Mouse (Mus musculus): ENCODE data around the gene Sumo1. TPM values are rescaled to one million over a fixed set of nuclear protein-coding genes. Genes with fewer than 3 reads are reported as not detected.

Gene Sumo1
- total RNA-seq, 4 experiments from 2014 or later, result 103 to 124 (median 113) TPM

DNA sequence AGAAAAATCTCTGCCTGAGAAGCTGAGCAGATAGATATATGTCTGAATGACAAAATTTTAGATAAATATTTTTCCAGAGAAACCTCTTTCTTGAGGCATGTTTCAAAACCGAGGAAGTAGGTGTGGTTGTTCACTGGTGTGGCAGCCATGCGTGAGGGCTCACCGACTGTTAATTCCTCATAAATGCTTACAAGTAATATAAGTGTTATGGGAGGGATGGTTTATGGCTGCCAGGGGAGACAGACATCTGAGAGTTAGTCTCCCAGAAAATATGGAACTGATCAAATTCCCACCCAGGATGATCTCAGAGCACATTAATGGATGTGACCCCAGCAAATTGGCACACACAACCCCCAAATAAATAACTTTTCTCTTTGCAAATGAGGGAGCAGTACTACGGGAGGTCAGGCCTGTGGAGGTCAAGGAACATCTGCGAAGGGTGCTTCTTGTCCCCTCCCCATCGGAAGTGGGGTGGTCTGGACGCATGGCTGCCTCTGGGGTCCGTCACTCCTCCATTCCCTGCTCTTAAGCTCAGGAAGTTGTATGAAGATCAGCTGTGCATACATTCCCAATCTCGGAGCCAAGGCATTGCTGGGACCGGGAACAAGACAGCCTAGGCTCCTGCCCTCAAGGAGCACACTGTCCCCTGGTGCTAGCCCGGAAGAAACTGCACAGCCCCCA, 75.9 kb downstream of the Sumo1 start:
- no peak for DNase-seq (ENCODE audit: low spot score in 2 of 2)

DNA sequence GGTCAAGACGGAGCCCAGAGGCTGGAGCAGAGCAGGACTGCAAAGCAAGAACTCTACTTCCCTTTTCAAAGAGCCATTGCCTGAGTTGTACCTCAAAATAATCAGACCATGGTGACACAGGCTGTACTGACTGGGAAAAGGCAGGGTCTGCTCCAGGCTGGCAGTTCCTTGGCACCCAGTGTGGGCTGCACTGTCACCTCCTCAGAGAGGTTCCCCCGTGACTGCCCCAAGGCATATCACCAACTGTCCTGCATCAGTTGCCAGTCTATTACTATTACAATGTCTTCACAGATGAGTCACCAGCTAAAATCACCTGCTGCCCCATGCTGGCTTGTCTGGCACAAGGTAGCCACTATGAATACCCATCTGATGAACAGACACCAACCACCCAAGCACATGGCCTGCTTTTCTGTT, 77.0 kb downstream of the Sumo1 start:
- DNase-seq (ENCODE audit: low spot score in 2 of 2), result no peak

DNA sequence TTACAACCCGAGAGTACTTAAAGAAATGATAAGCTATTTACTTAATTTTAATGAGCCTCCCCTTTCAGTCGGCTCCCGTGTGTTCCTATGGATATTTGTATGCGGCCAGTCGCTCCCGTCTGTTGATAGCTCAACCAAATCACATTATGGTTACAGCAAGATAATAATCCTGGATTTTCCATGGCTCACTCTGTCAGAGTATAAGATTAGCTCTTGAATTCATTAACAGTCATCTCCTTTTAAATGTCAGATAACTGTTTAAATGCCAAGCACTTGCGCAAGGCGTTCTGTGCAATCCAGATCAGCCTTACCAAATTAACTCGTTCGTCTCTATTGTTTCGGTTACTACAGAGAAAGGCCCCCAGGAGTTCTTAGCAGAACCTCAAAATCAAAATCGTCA, 77.8 kb downstream of the Sumo1 start:
- DNase-seq (ENCODE audit: low spot score in 2 of 2), result peak in 1 of 2 experiments; percentile 14

DNA sequence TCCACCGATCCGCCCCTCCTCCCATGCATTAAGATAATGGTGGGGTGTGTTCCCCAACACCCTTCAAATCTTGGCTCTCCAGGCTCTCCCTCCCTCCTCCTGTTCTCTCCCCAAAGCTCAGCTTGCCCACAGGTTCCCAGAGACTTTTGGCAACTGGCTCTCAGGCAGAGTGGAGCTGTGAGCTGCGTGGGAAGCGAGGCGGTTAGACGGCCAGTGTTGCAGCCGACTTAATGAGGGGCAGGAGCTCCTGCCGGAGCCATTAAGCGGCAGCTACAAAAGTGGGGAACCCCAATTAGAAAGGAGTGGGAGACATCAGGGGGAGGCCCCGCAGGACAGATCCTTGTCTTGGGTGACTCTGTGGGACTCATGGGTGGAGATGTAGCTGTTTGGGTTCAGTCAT, 78.3 kb downstream of the Sumo1 start:
- DNase-seq (ENCODE audit: low spot score in 2 of 2), result peak; percentile 35 to 39

DNA sequence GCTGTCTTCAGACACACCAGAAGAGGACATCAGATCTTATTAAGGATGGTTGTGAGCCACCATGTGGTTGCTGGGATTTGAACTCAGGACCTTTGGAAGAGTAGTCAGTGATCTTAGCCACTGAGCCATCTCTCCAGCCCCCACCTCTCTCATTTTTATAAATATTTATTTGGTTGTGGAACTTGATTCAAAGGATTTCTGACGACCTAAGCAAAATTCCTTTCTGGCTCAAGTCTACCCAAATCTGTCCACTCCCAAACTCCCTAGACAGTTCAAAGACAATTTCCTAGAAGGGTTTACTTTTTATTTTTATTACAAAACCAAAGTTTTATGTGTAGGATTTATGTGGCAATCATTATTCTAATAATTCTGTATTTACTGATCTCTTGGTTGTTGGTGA, 81.4 kb downstream of the Sumo1 start:
- no peak for DNase-seq (ENCODE audit: low spot score in 2 of 2)

DNA sequence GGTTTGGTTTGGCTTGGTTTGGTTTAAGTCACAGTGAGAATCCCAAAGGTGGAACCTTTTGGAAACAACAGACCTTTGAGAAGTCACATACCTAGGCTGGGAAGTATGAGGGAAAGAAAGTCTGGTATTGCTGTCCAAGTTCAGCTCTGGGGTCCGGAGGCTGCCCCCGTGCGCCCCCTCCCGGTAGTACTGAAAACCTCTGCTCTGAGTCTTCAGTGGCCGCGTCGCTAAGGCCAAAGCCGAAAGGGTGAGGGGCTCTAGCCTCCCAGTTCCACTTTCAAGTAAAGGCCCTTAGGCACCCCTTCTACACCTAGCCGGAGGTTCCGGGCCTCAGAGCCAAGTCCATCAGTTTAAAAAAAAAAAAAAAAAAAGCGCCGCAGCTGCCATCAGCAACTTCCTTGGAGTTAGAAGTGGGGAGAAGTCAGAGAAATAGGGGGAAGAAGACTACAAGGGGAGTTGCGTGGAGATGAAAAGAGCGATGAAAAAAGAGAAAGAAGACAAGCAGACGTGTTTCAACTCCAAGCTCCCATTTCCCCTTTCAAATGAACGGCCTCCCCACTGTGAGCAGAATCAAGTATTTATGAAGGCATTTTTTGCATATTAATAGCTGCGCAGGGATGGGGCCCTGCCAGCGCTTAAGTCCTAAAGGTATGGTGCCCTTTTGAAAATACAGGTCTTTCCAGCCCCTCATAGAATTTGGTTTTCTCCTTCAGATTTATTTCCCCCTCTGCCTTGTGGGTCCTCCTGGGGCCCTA, 85.8 kb downstream of the Sumo1 start:
- DNase-seq (ENCODE audit: low spot score in 2 of 2), result peak in 1 of 2 experiments; percentile 55

DNA sequence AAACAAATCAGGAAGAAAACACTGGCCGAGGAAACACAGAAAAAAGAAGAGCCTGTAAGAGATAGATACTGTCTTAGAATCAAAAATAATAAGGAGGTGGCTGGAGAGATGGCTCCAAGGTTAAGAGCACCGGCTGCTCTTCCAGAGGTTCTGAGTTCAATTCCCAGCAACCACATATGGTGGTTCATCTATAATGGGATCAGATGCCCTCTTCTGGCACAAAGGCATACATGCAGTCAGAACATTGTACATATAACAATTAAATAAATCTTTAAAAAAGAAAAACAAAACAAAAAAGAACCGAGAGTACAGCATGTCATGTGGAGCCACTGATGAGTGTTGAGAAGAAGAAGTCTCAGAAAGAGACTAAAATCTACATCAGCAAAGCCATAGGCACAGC, 89.8 kb downstream of the Sumo1 start:
- no peak for DNase-seq (ENCODE audit: low spot score in 2 of 2)

DNA sequence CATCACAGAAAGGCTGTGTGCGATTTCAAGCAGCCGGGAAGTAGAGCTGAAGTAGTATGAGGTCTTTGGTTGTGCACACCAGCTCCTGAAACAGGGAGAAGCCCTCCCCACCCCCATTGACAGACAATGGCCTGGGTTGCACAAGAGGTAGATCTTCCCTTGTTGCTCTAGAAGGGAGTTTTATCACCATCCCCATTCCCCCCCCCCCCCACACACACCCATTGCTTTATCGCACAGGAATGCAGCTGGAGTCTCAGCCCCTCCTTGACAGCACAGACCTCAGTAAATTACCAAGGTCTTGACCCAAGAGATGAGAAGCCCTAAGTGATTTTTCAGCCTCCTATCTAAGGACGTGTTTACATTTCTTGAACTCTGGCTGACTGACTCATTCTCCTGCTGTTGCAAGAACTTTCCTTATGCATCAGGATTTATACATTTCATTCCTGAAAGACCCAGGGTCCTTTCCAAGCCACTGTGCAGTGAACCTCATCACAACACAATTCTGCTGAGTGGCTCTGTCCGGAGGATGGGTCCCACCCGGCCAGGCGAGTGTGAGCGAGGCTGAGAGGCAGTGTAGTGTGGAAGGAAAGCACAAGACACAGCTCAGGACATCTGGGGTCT, 90.4 kb downstream of the Sumo1 start:
- DNase-seq (ENCODE audit: low spot score in 2 of 2), result no peak

DNA sequence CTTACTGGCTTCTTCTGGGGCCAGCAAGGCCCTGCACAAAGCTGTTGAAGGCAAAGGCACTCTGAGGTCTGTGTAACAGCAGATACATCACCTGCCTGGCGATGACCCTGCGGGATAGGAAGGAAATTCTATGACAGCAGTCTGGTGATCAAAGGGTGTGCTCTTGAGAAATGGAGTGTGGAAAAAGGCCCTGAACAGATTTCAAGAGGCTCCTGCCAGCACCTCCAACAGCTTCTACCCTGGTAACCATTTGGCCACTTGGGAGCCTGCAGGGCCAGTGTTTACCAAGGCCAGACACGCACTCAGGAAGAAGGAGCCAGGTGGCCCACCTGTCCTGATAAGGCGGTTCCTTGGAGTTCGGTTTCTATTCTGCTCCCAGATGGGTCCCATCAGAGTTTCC, 91.3 kb downstream of the Sumo1 start:
- DNase-seq (ENCODE audit: low spot score in 2 of 2), result no peak

DNA sequence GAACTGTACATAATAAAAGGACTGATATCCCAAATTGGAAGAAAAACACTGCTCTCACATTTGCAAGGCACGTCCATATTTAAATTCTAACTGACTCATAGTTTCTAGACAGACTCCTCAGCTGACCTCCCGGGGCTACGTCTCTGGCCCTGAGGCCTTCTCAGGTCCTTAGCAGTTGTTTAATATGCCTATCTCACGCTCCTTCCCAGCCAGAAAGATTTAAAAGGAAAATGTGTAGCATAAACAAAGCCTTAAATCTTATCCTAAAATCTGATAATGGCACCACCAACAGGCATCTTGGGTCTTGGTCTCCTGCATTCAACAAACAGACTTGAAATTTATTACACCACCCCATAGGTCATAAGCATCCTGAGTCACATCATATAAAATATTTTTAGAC, 91.9 kb downstream of the Sumo1 start:
- no peak for DNase-seq (ENCODE audit: low spot score in 2 of 2)

DNA sequence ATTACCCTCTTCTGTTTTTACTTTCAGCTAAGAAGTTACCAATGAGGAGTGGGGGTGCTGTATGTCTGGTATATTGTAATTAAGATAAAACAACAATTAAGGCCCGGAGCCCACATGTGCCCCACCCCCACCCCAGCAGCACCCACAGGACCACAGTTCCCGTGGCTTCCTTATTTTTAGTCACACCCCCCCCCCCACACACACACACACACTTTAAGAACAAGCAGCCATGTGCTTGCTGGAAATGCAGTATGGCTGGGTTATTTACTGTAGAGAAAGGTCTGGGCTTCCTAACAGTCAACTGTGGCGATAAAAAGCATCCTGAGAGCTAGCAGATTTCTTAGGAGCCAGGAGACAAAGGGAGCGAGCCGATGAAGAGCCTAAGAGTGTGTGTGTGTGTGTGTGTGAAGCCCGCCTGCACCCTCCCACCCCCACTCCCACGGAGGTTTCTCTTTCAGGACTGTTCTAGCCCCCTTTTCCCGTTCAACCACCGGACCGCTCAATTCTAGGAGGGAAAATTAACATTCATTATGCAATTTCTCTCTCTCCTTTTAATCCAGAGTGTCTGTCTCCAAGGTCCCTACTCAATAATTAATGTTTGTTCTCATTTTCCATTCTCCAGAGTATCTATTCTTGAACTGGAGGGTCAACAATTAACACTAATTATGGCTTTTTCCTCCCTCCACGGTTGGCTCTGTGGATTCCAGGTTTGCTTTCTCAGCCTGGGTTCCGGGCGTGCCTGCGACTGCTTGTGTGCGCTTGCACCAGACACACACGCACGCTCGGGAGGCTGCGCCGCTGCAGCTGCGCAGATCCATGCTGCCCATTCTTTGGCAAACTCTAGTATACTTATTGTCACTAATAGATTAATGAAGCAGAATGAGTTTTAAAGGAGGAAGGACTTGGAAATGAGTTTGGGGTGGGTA, 96.1 kb downstream of the Sumo1 start:
- peak; percentile 20 to 35 for DNase-seq (ENCODE audit: low spot score in 2 of 2)

DNA sequence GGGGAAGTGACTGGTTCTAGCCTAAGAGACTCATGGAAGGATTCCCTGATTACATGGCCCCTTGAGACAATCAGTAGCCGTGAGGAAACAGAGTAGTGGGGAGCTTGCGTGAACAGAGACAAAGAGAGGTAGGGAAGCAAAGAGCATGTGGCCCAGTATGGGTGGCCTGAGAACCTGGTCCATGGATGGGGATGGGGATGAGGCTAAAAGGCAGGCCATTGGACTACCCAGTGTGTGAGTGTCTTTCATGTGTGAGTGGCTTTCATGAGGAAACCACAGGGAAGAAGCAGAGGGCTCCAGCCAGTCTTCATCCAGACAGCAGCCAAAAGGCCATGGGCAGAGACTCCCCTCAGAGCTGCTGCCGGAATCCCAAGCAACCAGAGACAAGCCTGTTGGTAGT, 96.8 kb downstream of the Sumo1 start:
- no peak for DNase-seq (ENCODE audit: low spot score in 2 of 2)

DNA sequence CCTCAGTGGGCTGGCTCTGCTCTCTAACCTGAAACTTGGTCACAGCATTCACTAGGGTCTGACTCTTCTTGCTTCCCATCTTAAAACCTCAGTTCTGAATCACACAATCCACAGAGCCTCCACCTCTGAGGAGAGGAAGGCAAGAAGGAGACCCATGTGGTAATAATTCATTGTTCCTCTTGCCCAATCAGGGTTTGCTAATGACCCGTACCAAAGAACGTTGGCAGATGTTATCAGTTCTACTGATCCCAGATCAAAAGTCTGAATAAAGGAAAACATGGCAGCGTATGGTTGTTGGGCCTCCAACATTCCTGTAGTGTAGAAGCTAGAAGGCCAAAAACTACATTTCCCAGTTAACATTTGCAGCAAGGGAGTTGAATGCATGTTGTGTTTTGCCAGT, 99.1 kb downstream of the Sumo1 start:
- DNase-seq (ENCODE audit: low spot score in 2 of 2), result no peak

DNA sequence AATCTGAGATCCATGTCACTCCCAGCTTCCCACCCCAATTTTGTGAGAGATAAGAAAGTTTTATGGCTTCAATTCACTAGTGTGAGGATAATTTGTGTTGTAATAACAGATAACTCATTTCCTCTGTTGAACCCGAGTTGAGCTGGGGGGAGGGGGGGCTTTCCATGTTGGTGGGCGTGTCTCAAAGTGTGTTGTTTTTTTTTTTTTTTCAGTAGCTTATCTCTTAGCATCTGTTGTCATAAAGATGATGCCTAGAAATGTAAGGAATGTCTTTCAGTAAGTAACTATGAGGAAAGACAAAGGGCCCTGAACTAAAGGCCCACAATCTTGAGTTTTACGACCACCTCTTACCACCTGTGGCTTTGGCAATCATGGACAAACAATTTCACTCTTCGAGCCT, 99.9 kb downstream of the Sumo1 start:
- DNase-seq (ENCODE audit: low spot score in 2 of 2), result no peak

DNA sequence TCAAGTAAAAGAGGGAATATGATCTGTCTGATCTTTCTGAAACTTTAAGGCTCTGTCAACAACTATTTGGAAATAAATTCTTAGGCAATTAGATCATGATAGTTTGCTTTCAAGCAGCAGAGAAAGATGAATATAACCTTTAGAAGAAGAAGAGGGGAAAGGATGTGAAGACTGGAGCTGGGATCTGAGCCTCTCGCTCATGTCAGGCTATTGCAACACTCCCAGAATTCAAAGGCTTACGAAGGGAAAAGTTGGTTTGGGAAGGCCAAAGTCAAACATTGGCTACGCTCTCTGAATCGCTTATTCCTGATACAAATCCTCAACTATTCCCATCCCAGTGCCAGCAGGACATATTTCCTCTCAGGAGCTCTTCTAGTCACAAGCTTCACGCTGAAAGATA, 101.3 kb downstream of the Sumo1 start:
- DNase-seq (ENCODE audit: low spot score in 2 of 2), result no peak

DNA sequence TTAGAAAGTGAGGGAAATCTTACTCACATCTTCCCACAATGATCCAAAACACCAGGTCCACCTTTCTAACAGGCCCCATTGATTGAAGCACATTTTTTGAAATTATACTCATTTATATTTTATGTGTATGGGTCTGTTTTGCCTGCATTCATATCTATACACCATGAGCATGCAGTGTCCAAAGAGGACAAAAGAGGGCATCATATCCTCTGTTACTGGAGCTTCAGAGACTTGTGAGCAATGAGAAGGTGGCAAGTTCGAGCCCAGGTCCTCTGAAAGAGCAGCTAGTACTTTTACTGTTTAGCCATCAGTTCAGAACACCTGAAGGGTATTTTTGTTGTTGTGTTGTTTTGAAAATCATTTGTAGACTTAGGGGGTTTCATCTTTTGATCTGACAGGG, 102.4 kb downstream of the Sumo1 start:
- no peak for DNase-seq (ENCODE audit: low spot score in 2 of 2)

DNA sequence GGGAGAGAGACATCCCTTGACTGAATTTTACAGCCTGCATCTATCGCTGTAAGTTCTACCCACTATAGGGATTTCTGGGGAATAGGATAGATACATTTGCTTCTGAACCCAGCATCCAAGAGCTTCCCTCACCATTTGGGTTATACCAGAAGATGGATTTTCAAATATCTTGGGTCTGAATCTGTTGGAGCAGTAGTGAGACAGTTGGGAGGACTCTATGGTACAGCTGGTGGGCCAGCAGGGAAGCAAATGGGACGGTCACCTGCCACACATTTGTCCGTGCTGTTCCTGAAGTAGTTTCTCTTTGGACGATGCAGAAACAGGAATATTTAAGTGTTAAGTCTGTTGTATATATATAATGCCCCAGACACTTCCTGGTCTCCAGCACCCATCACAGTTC, 103.1 kb downstream of the Sumo1 start:
- no peak for DNase-seq (ENCODE audit: low spot score in 2 of 2)

DNA sequence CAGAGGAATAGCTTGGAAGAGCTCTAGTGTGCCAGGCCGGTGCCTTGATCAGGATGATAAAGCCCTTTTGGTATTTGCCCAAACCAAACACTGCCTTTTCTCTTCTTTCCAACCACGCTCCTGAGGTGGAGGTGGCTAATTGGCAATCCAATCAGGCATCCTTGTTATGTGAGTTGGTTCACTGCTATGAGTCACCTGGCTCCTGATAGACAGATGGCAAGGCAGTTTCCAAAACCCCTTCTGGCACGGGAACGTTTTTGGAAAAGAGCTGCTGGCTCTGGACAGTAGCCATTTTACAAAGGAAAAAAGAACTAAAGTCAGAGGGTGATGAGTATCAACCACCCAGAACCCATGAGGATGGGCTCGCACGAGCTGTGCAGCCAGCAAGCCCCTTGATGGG, 103.7 kb downstream of the Sumo1 start:
- DNase-seq (ENCODE audit: low spot score in 2 of 2), result peak; percentile 59 to 65

DNA sequence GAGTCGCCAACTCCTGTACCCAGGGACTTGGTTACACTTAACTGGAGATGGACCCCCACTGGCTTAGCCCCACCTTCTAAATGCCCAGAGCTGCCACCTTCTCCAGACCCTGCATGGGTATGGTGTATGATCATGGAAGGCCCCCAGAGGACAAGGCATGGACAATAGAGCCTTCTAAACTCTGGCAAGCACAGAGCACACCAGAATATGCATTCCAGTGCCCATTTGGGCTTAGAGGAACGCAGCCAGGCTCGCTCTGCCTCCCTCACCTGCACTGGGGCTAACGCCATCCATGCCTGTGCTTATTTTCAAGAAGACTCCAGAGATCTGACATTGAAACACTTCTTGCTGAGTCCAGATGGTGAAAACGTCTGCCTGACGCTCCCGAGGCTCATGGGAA, 104.4 kb downstream of the Sumo1 start:
- no peak for DNase-seq (ENCODE audit: low spot score in 2 of 2)

DNA sequence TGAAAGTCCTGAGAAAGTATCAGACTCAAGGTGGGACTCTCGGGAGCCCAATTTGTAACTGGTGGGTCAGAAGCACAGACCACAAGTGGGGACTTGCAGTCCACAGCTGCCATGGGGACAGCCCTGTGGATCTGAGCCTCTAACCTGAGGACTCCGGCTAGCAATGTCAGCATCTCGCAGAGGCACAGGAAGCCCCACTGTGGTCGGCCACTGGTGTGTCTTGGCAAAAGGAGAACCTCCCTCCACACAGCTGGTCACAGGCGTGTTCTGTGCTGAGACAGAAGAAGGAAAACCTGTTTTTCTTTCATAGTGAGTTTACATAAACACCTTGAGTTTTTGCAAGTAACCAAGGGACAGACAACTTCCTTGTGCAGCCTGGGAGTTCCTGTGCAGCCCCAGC, 104.8 kb downstream of the Sumo1 start:
- no peak for DNase-seq (ENCODE audit: low spot score in 2 of 2)

DNA sequence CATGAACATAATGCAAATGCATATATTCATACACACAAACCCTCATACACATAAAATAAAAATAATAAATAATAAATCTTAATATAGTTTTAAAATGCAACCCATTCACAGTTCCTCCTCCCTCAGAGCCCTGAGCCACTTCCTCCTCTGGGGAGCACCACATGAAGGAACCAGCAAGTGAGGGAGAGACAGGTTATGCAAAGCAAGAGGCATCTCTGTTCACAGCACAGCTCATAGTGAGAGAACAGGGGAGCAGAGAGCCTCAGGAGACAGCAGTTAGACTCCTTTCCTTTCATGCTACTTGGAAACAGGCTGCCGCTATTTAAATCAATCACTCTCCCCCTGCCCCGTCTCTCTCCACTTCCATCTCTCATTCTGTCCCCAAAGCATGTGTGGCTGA, 107.1 kb downstream of the Sumo1 start:
- DNase-seq (ENCODE audit: low spot score in 2 of 2), result no peak

DNA sequence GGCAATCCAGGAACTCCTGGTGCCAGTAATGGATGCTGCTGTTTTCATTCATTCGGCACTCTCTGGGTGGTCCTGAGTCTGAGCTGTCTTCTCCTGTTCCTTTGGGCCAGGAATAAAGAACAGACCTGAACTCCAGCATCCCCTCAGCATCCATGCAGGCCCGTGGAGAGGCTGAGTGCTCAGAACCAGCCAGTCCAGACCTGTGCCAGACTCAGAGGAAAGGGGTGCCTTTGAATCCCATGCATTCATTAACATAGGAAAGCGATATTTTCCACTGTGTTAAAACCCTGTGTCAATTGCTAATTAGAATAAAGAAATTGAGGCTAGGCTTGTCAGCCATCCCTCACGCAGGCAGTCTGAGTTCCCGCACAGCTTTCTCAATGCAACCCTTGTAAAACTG, 116.9 kb downstream of the Sumo1 start:
- DNase-seq (ENCODE audit: low spot score in 2 of 2), result no peak

Measured in layer of hippocampus, adult 8-10 months (tissue).